Mouse (Mus musculus) CD4-positive, CD25-positive, alpha-beta regulatory T cell, adult 9 weeks (primary cell): ENCODE results near the gene Gm17078. TPM values are rescaled to one million over a fixed set of nuclear protein-coding genes. Genes with fewer than 3 reads are reported as not detected.

Experiments used
- polyA plus RNA-seq: library from polyadenylated mRNA; unstranded; fragments of 100-300 nt; shearing (Covaris generic); gene quantifications from one replicate; pipeline ENCODE4 v1.2.1, GENCODE M21; 2017

The Gm17078 gene
- polyA plus RNA-seq = not detected

DNA sequence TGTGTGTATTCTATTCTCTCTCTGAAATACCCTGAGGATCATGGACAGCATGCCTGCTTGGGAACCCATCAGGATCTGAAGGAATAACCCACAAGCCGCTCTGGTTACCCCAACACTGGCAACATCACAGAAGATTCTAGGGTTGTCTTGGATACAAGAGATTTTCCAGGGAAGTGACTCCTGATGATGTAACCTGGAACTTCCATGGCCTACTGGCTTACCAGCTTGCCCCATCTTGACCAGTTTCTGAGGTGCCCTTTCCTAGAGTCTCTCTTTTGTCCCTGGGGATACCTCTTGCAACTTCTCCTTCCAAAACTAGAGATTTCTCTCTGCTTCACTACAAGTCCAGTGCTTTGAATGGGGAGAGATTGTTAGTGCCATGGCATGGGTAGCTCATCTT, at the start of gene Gm17078:
Gene Gm17078, minus strand, starts transcription at position 101 of the 400 bp plus-strand sequence.

DNA sequence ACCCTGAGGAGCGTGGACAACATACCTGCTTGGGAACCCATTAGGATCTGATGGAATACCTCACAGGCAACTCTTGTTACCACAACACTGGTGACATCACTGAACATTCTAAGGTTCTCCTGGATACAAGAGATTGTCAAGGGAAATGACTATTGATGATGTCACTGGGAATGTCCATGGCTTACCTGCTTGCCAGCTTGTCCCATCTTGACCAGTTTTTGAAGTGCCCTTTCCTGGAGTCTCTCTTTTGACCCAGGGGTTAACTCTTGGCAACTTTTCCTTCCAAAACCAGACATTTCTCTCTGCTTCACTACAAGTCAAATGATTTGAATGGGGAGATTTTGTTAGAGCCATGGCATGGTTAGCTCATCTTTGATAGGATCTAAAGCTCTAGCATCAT, 24.5 kb upstream of the Gm17078 start, which contains the start of gene Gm4181:
Gene Gm4181, minus strand, starts transcription at position 101 of the 400 bp plus-strand sequence.

DNA sequence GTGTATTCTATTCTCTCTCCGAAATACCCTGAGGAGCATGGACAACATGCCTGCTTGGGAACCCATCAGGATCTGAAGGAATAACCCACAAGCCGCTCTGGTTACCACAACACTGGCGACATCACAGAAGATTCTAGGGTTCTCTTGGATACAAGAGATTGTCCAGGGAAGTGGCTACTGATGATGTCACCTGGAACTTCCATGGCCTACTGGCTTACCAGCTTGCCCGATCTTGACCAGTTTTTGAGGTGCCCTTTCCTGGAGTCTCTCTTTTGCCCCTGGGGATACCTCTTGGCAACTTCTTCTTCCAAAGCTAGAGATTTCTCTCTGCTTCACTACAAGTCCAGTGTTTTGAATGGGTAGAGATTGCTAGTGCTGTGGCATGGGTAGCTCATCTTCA, 19.1 kb downstream of the Gm17078 start, which contains the start of gene Gm17174:
Gene Gm17174, minus strand, starts transcription at position 101 of the 400 bp plus-strand sequence.

DNA sequence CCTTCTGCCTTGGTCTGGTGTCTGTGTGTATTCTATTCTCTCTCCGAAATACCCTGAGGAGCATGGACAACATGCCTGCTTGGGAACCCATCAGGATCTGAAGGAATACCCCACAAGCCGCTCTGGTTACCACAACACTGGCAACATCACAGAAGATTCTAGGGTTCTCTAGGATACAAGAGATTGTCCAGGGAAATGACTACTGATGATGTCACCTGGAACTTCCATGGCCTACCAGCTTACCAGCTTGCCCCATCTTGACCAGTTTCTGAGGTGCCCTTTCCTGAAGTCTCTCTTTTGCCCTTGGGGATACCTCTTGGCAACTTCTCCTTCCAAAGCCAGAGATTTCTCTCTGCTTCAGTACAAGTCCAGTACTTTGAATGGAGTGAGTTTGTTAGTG, 37.1 kb downstream of the Gm17078 start, which contains the start of gene Gm17175:
Gene Gm17175, minus strand, starts transcription at position 101 of the 400 bp plus-strand sequence.

Other genes starting within 250 kb of the Gm17078 start
- gene Gm7247, start 249.6 kb downstream of the Gm17078 start, polyA plus RNA-seq = not detected
- gene Vmn2r88, start 200.5 kb downstream of the Gm17078 start, polyA plus RNA-seq = not detected
- gene Vmn2r89, start 159.5 kb downstream of the Gm17078 start, polyA plus RNA-seq = not detected
- not detected for gene Gm5622, start 58.5 kb downstream of the Gm17078 start, polyA plus RNA-seq
- gene Gm17175, start 37.2 kb downstream of the Gm17078 start, polyA plus RNA-seq = not detected
- gene Gm17174, start 19.2 kb downstream of the Gm17078 start, polyA plus RNA-seq = not detected
- not detected for gene Gm4181, start 24.4 kb upstream of the Gm17078 start, polyA plus RNA-seq
- gene Gm17079, start 84.2 kb upstream of the Gm17078 start, polyA plus RNA-seq = not detected
- not detected for gene Gm5800, start 105.9 kb upstream of the Gm17078 start, polyA plus RNA-seq
- not detected for gene Ang4, start 162.3 kb upstream of the Gm17078 start, polyA plus RNA-seq
- not detected for gene AY358078, start 188.7 kb upstream of the Gm17078 start, polyA plus RNA-seq
- not detected for gene Ear6, start 242.4 kb upstream of the Gm17078 start, polyA plus RNA-seq